Mouse (Mus musculus): Measurements from ENCODE around the gene Akap2. TPM values are rescaled to one million over a fixed set of nuclear protein-coding genes. Genes with fewer than 3 reads are reported as not detected.
A peak's percentile ranks its signal among the peaks of the same experiment; 100 is the strongest.

Gene Akap2
- polyA plus RNA-seq, 1 experiment from 2014 or later: 24.6 TPM

- Histone ChIP-seq H3K9ac (no peak overlapping the region), H3K36me3 (0 out of 2 replicates have a peak, but pooled peaks cover 3% of the 10 kb centered on the region), H3K27me3 (no peaks in the 10 kb centered on the region), H3K9me3 (replicated peaks) (no peaks in the 10 kb centered on the region), H3K4me1 (0 out of 2 replicates have a peak, but pooled peaks cover 22% of the 10 kb centered on the region), H3K4me3 (replicated peaks) (no peak overlapping the region), H3K4me2 (replicated peaks) (no peak overlapping the region), H3K27ac (replicated peaks) (0 out of 2 replicates have a peak overlapping the region, but pooled peaks have one; percentile 22)
- ATAC-seq (ENCODE audit: insufficient number of reproducible peaks, low FRiP score, low TSS enrichment, low read depth): peak; percentile 30; the same call in 1 of the 2 replicates
- 45% methylated on average over 5 of the region's 5 CpGs for WGBS
These were observed 177.7 kb downstream of the Akap2 start for GRCm38 (mm10) chr4:57895140-57895539.

DNA sequence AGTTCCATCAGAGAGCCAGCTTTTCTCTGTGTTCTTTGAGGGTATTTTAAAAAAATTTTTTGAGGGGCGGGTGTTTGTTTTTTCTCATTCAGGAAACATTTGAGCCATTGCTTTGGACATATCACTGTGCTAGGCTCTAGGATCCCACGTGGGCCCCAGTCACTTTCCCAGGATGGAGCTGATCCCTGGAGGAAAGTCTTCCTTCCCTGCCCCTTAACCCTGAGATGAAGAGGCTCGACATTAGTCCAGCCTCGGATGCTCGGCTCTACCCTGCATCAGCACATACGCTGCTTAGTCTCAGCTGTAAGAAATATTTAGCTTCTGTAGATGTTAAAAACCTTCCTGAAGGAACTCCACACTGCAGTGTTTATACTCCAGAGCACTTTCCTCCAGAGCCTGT lies 178.4 kb downstream of the Akap2 start:
- no peaks in the 10 kb centered on the region for H3K27me3 ChIP-seq
- H3K4me1 ChIP-seq: 0 out of 2 replicates have a peak, but pooled peaks cover 22% of the 10 kb centered on the region
- no peak overlapping the region for H3K4me3 ChIP-seq (replicated peaks)
- no peaks in the 10 kb centered on the region for H3K9me3 ChIP-seq (replicated peaks)
- H3K36me3 ChIP-seq: 0 out of 2 replicates have a peak, but pooled peaks cover 3% of the 10 kb centered on the region
- no peak for ATAC-seq (ENCODE audit: insufficient number of reproducible peaks, low FRiP score, low TSS enrichment, low read depth)
- 60% methylated on average over 6 of the region's 6 CpGs for WGBS
- no peak overlapping the region for H3K27ac ChIP-seq (replicated peaks)
- no peak overlapping the region for H3K4me2 ChIP-seq (replicated peaks)
- H3K9ac ChIP-seq: no peak overlapping the region

GRCm38 (mm10) chr4:57896631-57897030 lies 179.2 kb downstream of the Akap2 start:
- ATAC-seq (ENCODE audit: insufficient number of reproducible peaks, low FRiP score, low TSS enrichment, low read depth): no peak
- Histone ChIP-seq H3K4me3 (replicated peaks) (no peak overlapping the region), H3K4me1 (0 out of 2 replicates have a peak, but pooled peaks cover 20% of the 10 kb centered on the region), H3K4me2 (replicated peaks) (no peak overlapping the region), H3K9me3 (replicated peaks) (no peaks in the 10 kb centered on the region), H3K27me3 (no peaks in the 10 kb centered on the region), H3K9ac (no peak overlapping the region), H3K36me3 (0 out of 2 replicates have a peak, but pooled peaks cover 3% of the 10 kb centered on the region), H3K27ac (replicated peaks) (no peak overlapping the region)
- WGBS: 52% methylated on average over 3 of the region's 3 CpGs

GRCm38 (mm10) chr4:57901210-57901609 lies 183.8 kb downstream of the Akap2 start:
- WGBS: 11% methylated on average over 4 of the region's 4 CpGs
- no peak overlapping the region for H3K27ac ChIP-seq (replicated peaks)
- ATAC-seq (ENCODE audit: insufficient number of reproducible peaks, low FRiP score, low TSS enrichment, low read depth): no peak
- H3K27me3 ChIP-seq: no peaks in the 10 kb centered on the region
- no peaks in the 10 kb centered on the region for H3K9me3 ChIP-seq (replicated peaks)
- H3K4me2 ChIP-seq (replicated peaks): no peak overlapping the region
- H3K4me3 ChIP-seq (replicated peaks): no peak overlapping the region
- H3K4me1 ChIP-seq: 0 out of 2 replicates have a peak, but pooled peaks cover under 1% of the 10 kb centered on the region
- no peak overlapping the region for H3K9ac ChIP-seq
- 0 out of 2 replicates have a peak, but pooled peaks cover 3% of the 10 kb centered on the region for H3K36me3 ChIP-seq

DNA sequence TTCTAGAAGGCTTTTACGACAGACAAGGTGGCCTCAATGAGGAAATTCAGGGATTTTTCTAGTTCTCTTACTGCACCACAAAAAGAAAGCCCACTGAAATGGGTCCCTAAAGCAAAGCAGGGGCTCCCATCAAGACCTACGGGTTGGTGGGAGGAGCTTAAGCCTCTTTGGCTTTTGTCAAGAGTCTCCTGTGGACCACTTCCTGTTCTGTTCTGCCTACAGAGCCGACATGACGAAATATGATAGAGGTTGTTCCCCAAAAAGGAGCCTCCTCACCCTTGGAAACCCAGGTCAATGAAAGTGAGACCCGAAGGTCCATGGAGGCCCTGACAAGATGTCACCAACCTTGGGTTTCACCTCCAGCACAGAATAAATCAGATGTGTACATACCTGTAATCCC lies 185.2 kb downstream of the Akap2 start:
- no peak for ATAC-seq (ENCODE audit: insufficient number of reproducible peaks, low FRiP score, low TSS enrichment, low read depth)
- Histone ChIP-seq H3K4me2 (replicated peaks) (no peak overlapping the region), H3K27me3 (no peaks in the 10 kb centered on the region), H3K9ac (no peak overlapping the region), H3K27ac (replicated peaks) (no peak overlapping the region), H3K4me1 (no peaks in the 10 kb centered on the region), H3K9me3 (replicated peaks) (no peaks in the 10 kb centered on the region), H3K36me3 (0 out of 2 replicates have a peak, but pooled peaks cover 3% of the 10 kb centered on the region), H3K4me3 (replicated peaks) (no peak overlapping the region)
- WGBS: 78% methylated on average over 5 of the region's 5 CpGs

GRCm38 (mm10) chr4:57904211-57904610 lies 186.8 kb downstream of the Akap2 start:
- Histone ChIP-seq H3K9me3 (replicated peaks) (no peaks in the 10 kb centered on the region), H3K9ac (no peak overlapping the region), H3K4me1 (no peaks in the 10 kb centered on the region), H3K27ac (replicated peaks) (no peak overlapping the region), H3K4me3 (replicated peaks) (no peak overlapping the region), H3K4me2 (replicated peaks) (no peak overlapping the region), H3K36me3 (no peaks in the 10 kb centered on the region), H3K27me3 (no peaks in the 10 kb centered on the region)
- ATAC-seq (ENCODE audit: insufficient number of reproducible peaks, low FRiP score, low TSS enrichment, low read depth): no peak
- WGBS: 10% methylated on average over 5 of the region's 5 CpGs

DNA sequence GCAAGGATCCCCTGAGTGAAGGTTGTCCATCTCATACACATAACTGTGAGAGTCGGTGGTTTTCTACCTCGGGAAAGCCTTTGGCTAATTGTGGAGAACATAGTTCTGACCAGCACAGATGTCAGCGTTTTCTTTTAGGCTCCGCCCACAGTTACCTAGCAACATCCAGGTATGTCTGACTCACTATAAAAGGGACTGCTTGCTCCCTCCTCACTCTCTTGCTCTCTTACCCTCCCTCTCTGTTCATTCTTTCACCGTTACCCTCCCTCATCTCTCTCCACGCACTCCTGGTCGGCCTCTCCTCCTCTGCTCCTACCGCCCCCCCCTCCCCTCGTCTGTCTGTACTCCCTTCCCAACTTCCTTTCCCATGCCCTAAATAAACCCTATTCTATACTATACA lies 187.2 kb downstream of the Akap2 start:
- ATAC-seq (ENCODE audit: insufficient number of reproducible peaks, low FRiP score, low TSS enrichment, low read depth): no peak
- Histone ChIP-seq H3K27me3 (no peaks in the 10 kb centered on the region), H3K9ac (no peak overlapping the region), H3K4me2 (replicated peaks) (no peak overlapping the region), H3K4me3 (replicated peaks) (no peak overlapping the region), H3K36me3 (no peaks in the 10 kb centered on the region), H3K9me3 (replicated peaks) (no peaks in the 10 kb centered on the region), H3K27ac (replicated peaks) (no peak overlapping the region), H3K4me1 (no peaks in the 10 kb centered on the region)
- 30% methylated on average over 9 of the region's 9 CpGs for WGBS

- Histone ChIP-seq H3K4me2 (replicated peaks) (no peak overlapping the region), H3K9ac (no peak overlapping the region), H3K9me3 (replicated peaks) (no peaks in the 10 kb centered on the region), H3K36me3 (no peaks in the 10 kb centered on the region), H3K4me1 (no peaks in the 10 kb centered on the region), H3K4me3 (replicated peaks) (no peak overlapping the region), H3K27me3 (no peaks in the 10 kb centered on the region), H3K27ac (replicated peaks) (no peak overlapping the region)
- 24% methylated on average over 2 of the region's 2 CpGs for WGBS
- no peak for ATAC-seq (ENCODE audit: insufficient number of reproducible peaks, low FRiP score, low TSS enrichment, low read depth)
These were observed 189.3 kb downstream of the Akap2 start for GRCm38 (mm10) chr4:57906708-57907107.

- H3K27me3 ChIP-seq: no peaks in the 10 kb centered on the region
- H3K36me3 ChIP-seq: no peaks in the 10 kb centered on the region
- H3K27ac ChIP-seq (replicated peaks): no peak overlapping the region
- no peak for ATAC-seq (ENCODE audit: insufficient number of reproducible peaks, low FRiP score, low TSS enrichment, low read depth)
- 61% methylated on average over 6 of the region's 6 CpGs for WGBS
- H3K9ac ChIP-seq: no peak overlapping the region
- no peaks in the 10 kb centered on the region for H3K9me3 ChIP-seq (replicated peaks)
- no peak overlapping the region for H3K4me2 ChIP-seq (replicated peaks)
- no peaks in the 10 kb centered on the region for H3K4me1 ChIP-seq
- H3K4me3 ChIP-seq (replicated peaks): no peak overlapping the region
These were observed 191.4 kb downstream of the Akap2 start for GRCm38 (mm10) chr4:57908860-57909259.

DNA sequence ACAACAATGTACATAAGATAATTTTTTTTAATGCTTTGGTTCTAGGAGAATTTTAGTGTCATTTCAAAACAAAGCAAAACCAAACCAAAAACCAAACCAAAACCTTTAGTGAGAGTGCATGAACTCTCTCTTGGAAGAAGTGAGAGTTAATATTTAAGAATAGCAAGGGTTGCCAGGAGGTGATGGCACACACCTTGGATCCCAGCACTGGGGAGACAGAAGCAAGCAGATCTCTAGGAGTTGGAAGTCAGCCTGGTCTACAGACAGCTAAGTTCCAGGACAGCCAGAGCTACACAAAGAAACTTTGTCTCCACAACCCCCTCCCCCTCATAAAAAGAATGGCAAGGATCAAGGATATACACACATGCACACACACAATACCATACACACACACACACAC lies 195.6 kb downstream of the Akap2 start:
- Histone ChIP-seq H3K9ac (no peak overlapping the region), H3K27ac (replicated peaks) (no peak overlapping the region), H3K4me2 (replicated peaks) (no peak overlapping the region), H3K9me3 (replicated peaks) (no peaks in the 10 kb centered on the region), H3K4me3 (replicated peaks) (no peak overlapping the region), H3K36me3 (no peaks in the 10 kb centered on the region), H3K27me3 (no peaks in the 10 kb centered on the region), H3K4me1 (peaks cover 25% of the 10 kb centered on the region)
- no peak for ATAC-seq (ENCODE audit: insufficient number of reproducible peaks, low FRiP score, low TSS enrichment, low read depth)

DNA sequence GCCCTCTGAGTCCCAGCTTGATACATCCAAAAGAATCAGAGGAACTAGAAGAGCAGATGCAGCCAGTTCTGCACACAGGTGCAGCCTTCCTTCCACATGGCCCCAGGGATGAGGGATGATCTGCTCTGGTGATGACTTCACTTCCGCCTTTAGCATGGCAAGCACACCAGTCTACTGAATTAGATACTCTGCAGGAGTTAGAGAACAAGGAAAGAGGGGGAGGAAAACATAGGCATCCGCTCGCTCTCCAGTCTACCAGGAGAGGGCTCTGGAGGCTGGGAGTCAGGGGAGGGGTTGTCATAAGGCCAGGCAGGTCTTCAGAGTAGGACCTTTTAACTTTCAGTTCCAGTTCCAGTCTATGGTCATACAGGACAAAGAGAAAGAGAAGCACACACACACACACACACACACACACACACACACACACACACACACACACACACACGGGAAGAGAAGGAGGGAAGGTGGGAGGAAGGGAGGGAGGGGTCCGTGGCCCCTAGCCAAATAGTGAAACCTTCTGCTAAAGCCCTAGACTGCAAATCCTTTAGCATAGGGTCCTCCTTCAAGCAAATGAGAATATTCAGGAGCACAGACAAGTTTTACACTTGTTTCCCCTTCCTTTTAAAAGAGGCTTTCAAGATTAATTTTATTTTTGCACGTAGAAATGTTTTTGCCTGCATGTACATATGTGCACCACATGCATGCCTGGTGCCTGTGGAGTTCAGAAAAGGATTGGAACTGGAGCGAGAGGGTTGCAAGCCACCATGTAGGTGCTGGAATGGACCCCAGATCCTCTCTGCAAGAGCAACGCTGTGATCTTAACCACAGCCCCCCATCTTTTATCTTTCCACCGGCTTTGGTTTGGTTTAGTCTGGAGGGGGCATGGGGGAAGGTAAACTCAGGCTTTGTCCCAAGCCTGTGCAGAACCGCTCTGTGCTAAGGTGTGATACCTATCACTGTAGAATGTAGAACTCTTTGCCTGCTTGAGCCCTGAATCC lies 197.0 kb downstream of the Akap2 start:
- no peak for ATAC-seq (ENCODE audit: insufficient number of reproducible peaks, low FRiP score, low TSS enrichment, low read depth)
- WGBS: 49% methylated on average over 10 of the region's 10 CpGs
- H3K4me3 ChIP-seq (replicated peaks): no peak overlapping the region

More for the DNA sequence above, 197.0 kb downstream of the Akap2 start:
- no peak overlapping the region for H3K4me2 ChIP-seq (replicated peaks)
- no peaks in the 10 kb centered on the region for H3K9me3 ChIP-seq (replicated peaks)
- no peak overlapping the region for H3K9ac ChIP-seq
- no peak overlapping the region for H3K27ac ChIP-seq (replicated peaks)
- H3K36me3 ChIP-seq: no peaks in the 10 kb centered on the region
- H3K4me1 ChIP-seq: peaks cover 25% of the 10 kb centered on the region
- H3K27me3 ChIP-seq: no peaks in the 10 kb centered on the region

All from embryonic facial prominence, embryonic 15.5 days (tissue).